Mouse (Mus musculus) G1E (cell line): ENCODE results near the gene Kcnb1. TPM values are rescaled to one million over a fixed set of nuclear protein-coding genes. Genes with fewer than 3 reads are reported as not detected.

ENCODE experiments used
- ATAC-seq: 2 replicates; pipeline ENCODE4 v1.8.0; 2016; ENCODE audit warnings: mild to moderate bottlenecking; ENCODE audit not compliant: insufficient number of reproducible peaks, poor library complexity, low FRiP score, severe bottlenecking; ENCODE audit errors: extremely low read depth
- DNase-seq: peaks from one replicate; pipeline ENCODE4 v3.0.0; 2012; ENCODE audit warnings: low spot score
- H3K27me3 ChIP-seq: 2 replicates; pipeline ENCODE4 v1.6.1; 2012; ENCODE audit warnings: mild to moderate bottlenecking, low read length, inconsistent platforms; ENCODE audit not compliant: insufficient read depth
- H3K36me3 ChIP-seq: replicated peaks from 2 replicates; pipeline ENCODE3; 2012; ENCODE audit warnings: mild to moderate bottlenecking, inconsistent platforms
- H3K4me1 ChIP-seq: 2 replicates; pipeline ENCODE4 v1.6.1; 2012; ENCODE audit warnings: low read depth, low read length, inconsistent platforms, mixed read lengths; ENCODE audit not compliant: insufficient read depth
- H3K4me3 ChIP-seq: 2 replicates; pipeline ENCODE4 v1.5.1; 2012; ENCODE audit warnings: low read depth, mild to moderate bottlenecking, inconsistent platforms, low read length, moderate library complexity, mixed read lengths
- H3K9me3 ChIP-seq: replicated peaks from 2 replicates; pipeline ENCODE4 v1.6.1; 2012; ENCODE audit warnings: inconsistent platforms
- CTCF ChIP-seq: IDR thresholded peaks from 2 replicates; pipeline ENCODE4 v1.5.1; 2012; ENCODE audit warnings: low read depth, low read length, inconsistent platforms, mixed read lengths
- GATA1 ChIP-seq: IDR thresholded peaks from 2 replicates; pipeline ENCODE4 v1.6.1; 2012; ENCODE audit warnings: borderline replicate concordance, low read length, inconsistent platforms, mixed read lengths
- GATA2 ChIP-seq: IDR thresholded peaks from 2 replicates; pipeline ENCODE4 v1.6.1; 2012; ENCODE audit warnings: low read depth, low read length, inconsistent platforms, borderline replicate concordance
- POLR2AphosphoS5 ChIP-seq: IDR thresholded peaks from 2 replicates; pipeline ENCODE4 v1.6.1; 2012; ENCODE audit warnings: low read depth, low read length, inconsistent platforms; ENCODE audit not compliant: insufficient replicate concordance
- TAL1 ChIP-seq: conservative IDR thresholded peaks from 2 replicates; pipeline ENCODE4 v1.6.1; 2012; ENCODE audit warnings: low read depth, low read length, inconsistent platforms, mixed read lengths
- polyA plus RNA-seq: library from polyadenylated mRNA; stranded (reverse); fragments of >175 nt; gene quantifications from 2 replicates; pipeline ENCODE4 v1.2.3, GENCODE M21; 2012
- total RNA-seq, 2 experiments: library from RNA; stranded (forward) in 1 of 2; stranded (reverse) in 1 of 2; fragments of 200-1000 nt in 1 of 2; fragments of >200 nt in 1 of 2; fragmentation: Nextera tagmentation in 1 of 2; gene quantifications; 2 replicates each; pipeline ENCODE4 v1.2.3; 2014 to 2017

Kcnb1 gene
- total and polyA plus RNA-seq, 3 experiments: 0.22 TPM; not detected in 2

DNA sequence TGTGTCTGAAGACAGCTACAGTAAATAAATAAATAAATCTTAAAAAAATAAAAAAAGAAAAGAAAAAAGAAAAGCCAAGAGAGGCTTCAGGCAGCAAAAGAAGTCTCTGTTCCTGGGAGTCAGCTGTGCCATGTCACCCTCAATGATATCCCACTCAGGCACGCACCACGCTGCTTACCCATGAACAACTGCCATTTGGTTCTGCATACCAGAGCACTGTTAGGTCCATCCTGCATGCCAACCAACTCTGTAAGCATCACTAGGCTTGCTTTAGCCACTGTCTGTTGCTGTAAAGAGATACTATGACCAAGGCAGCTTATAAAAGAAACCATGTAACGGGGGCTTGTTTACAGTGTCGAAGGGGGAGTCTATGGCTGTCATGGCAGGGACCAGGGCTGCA is 113.6 kb downstream of the Kcnb1 start:
- TF ChIP-seq POLR2AphosphoS5: no peak
- no peak for TF ChIP-seq CTCF
- no peak for TF ChIP-seq GATA1
- TF ChIP-seq GATA2: no peak
- TF ChIP-seq TAL1: no peak
- H3K4me3 ChIP-seq: no peak overlapping the region
- ATAC-seq (no peak), DNase-seq (no peak)
- H3K4me1 ChIP-seq: peaks cover 11% of the 10 kb centered on the region
- no peaks in the 10 kb centered on the region for H3K36me3 ChIP-seq
- peaks cover 28% of the 10 kb centered on the region for H3K27me3 ChIP-seq
- no peaks in the 10 kb centered on the region for H3K9me3 ChIP-seq

DNA sequence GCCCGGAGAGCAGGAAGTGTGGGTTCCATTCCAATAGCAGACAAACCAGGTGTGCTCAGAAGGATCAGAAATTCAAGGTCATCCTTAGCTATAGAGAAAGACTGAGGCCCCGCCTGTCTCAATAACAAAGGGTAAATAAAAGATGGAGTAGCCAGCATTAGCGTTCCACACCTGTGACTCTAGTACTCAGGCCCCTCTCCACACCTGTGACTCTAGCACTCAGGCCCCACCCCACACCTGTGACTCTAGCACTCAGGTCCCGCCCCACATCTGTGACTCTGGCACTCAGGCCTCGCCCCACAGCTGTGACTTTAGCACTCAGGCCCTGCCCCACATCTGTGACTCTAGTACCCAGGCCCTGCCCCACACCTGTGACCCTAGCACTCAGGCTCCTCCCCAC is 115.4 kb downstream of the Kcnb1 start:
- Histone ChIP-seq H3K36me3 (no peaks in the 10 kb centered on the region), H3K4me3 (no peak overlapping the region), H3K4me1 (peaks cover 17% of the 10 kb centered on the region), H3K27me3 (peaks cover 30% of the 10 kb centered on the region), H3K9me3 (no peaks in the 10 kb centered on the region)
- DNase-seq (no peak), ATAC-seq (no peak)
- TF ChIP-seq POLR2AphosphoS5 (no peak), GATA1 (no peak), CTCF (no peak), TAL1 (no peak), GATA2 (no peak)

DNA sequence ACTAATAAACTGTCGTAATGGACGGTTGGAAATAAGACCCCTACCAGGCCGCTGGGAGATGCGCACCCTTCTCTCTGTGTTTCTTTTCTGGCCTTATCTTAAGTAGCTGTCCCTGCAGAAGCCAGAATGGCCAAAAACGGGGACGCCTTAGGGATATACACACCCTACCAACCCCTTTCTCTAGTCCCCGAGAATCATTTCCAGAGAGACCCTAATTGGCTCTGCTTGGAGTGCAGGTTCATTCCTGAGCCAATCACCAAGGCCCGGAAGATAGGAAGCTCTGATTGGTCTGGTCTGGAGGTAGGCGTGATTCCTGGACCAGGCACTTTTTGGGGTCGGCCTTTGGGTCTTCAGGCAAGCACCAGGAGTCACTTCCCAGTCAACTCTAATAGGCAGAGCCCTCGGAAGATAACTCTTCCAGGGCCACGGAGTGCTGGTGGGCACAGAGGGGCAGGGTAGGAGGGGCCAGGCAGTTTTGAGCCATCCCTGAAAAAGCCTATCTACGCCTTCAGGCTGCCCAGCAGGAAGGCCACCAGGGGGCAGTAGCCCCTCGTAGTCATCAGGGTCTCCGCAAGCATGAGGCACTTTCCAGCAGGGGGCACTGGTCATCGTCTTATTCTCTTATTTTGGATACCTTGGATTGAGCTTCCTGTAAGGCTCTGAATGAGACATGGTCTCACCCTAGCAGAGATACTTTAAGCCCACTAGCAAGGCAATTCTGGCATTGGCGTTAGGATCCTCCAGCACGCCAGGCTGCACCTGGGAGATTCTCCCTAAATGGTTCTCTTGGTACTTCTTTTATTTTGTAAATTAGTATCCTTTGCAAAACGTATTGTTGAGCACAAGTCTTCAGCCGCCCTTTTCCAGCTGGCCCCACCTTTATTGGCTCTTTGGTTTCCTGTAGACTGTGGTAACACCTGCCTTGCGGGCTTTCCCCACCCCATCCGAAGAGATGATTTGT is 118.0 kb downstream of the Kcnb1 start:
- H3K4me1 ChIP-seq: peaks cover 18% of the 10 kb centered on the region
- H3K27me3 ChIP-seq: peaks cover 18% of the 10 kb centered on the region
- no peaks in the 10 kb centered on the region for H3K36me3 ChIP-seq
- TF ChIP-seq POLR2AphosphoS5 (no peak), CTCF (peak; percentile 92)
- peak; percentile 70 for ATAC-seq
- H3K9me3 ChIP-seq: no peaks in the 10 kb centered on the region
- peak overlapping the region; percentile 37 for H3K4me3 ChIP-seq
- peak; percentile 78 for DNase-seq

DNA sequence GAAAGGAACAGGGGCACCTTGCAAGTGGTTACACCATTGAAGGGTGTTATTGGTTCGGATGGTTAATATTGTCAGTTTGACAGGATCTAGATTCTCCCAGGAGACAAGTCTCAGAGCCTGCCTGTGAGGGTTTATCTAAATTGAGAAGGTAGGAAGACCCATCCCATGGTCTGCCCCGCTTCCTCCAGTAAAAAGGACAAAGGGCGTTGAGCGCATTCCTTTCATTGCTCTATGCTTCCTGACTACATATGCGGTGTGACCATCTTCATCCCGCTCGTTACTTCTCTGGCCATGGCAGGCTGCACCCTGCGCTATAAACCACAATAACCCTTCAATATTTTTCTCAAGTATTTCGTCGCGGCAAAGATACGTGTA is 118.7 kb downstream of the Kcnb1 start:
- Histone ChIP-seq H3K4me1 (peaks cover 23% of the 10 kb centered on the region), H3K27me3 (peaks cover 17% of the 10 kb centered on the region), H3K4me3 (peak overlapping the region; percentile 37), H3K9me3 (no peaks in the 10 kb centered on the region), H3K36me3 (peaks cover 3% of the 10 kb centered on the region)
- DNase-seq: no peak
- TF ChIP-seq CTCF (no peak), TAL1 (no peak), POLR2AphosphoS5 (no peak), GATA1 (no peak), GATA2 (no peak)
- ATAC-seq: no peak

DNA sequence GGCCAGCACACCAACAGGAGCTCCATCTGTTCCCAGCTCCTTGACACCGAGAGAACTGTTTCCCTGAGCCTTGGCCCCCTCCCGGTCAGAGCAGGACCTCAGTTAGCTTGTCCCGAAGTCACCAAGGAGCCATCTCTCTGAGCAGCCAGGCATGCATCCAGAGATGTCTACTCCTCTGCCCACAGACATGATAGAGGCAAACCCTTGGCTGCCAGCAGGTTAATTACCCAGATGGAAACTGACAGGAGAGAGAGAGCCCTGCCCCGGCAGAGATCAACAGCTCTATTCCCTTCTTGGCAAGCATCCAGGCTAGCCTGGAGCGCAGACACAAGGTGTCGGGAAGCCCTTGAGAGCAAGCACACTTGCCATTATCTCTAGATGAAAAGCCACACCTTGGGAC is 119.6 kb downstream of the Kcnb1 start:
- DNase-seq (no peak), ATAC-seq (no peak)
- H3K4me3 ChIP-seq: no peak overlapping the region
- peaks cover 17% of the 10 kb centered on the region for H3K27me3 ChIP-seq
- H3K36me3 ChIP-seq: peaks cover 11% of the 10 kb centered on the region
- H3K4me1 ChIP-seq: peaks cover 31% of the 10 kb centered on the region
- H3K9me3 ChIP-seq: no peaks in the 10 kb centered on the region
- TF ChIP-seq GATA2 (no peak), POLR2AphosphoS5 (no peak), GATA1 (no peak), CTCF (no peak), TAL1 (no peak)

DNA sequence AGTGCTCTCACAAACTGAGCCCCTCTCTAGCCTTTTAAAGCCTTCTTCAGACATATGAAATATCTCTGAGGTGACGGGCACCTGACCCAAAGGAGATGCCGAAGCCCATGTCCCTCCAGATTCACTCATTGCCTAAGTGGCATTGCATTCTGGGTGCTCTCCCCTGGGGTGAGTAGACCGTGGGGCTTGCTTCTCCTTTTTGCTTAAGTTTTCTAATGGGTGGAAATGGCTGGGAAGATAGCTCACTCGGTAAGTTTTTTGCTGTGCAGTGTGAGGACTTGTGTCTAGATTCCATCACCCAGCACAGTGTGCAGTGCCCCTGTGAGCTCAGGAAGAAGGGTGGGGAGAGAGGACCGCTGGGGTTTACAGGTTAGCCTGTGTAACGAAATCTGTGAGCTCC is 122.4 kb downstream of the Kcnb1 start:
- Histone ChIP-seq H3K27me3 (peaks cover 15% of the 10 kb centered on the region), H3K36me3 (peaks cover 30% of the 10 kb centered on the region), H3K4me1 (peaks cover 40% of the 10 kb centered on the region), H3K4me3 (no peak overlapping the region), H3K9me3 (no peaks in the 10 kb centered on the region)
- DNase-seq: no peak
- ATAC-seq: no peak
- TF ChIP-seq POLR2AphosphoS5 (0 out of 2 replicates have a peak, but pooled peaks have one; percentile 66), TAL1 (no peak), GATA1 (no peak)
